Mouse (Mus musculus): Measurements from ENCODE around the gene Atpif1. TPM values are rescaled to one million over a fixed set of nuclear protein-coding genes. Genes with fewer than 3 reads are reported as not detected.

Atpif1 gene
- polyA plus RNA-seq, 1 experiment from 2014 or later: 1,299 TPM

- no peak overlapping the region for H3K9ac ChIP-seq
- H3K27me3 ChIP-seq: no peaks in the 10 kb centered on the region
- H3K4me1 ChIP-seq: peaks cover 12% of the 10 kb centered on the region
- no peak overlapping the region for H3K4me3 ChIP-seq
- no peaks in the 10 kb centered on the region for H3K9me3 ChIP-seq (replicated peaks)
- no peak overlapping the region for H3K27ac ChIP-seq
- H3K36me3 ChIP-seq (ENCODE audit: poor library complexity, severe bottlenecking): no peaks in the 10 kb centered on the region
- H3K4me2 ChIP-seq: no peak overlapping the region
- 89% methylated on average over 3 of the region's 3 CpGs for WGBS
- ATAC-seq: no peak
Measured at GRCm38 (mm10) chr4:132519188-132519587, 14.3 kb downstream of the Atpif1 start.

DNA sequence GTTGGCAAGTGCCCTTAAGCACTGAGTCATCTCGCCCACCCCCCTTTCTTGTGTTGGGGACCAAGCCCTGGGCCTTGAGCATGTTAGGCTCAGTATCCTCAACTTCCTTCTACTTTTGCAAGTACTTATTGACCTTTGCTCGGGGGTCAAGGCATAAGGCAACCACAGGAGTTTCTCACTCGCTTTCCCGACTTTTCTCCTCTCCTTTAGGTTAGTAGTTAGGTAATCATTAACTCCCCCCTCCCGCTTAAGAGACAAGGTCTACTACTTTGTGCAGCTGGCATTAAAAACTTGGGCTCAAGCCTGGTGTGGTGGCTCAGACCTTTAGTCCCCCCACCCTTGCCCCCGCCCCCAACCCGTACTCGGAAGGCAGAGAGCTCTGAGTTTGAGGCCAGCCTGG is 15.4 kb downstream of the Atpif1 start:
- WGBS: 86% methylated on average over 8 of the region's 8 CpGs
- Histone ChIP-seq H3K27ac (no peak overlapping the region), H3K4me3 (no peak overlapping the region), H3K27me3 (peaks cover 4% of the 10 kb centered on the region; the same call in 1 of the 2 replicates), H3K9ac (no peak overlapping the region), H3K4me1 (peaks cover 12% of the 10 kb centered on the region), H3K9me3 (replicated peaks) (no peaks in the 10 kb centered on the region), H3K36me3 (ENCODE audit: poor library complexity, severe bottlenecking) (no peaks in the 10 kb centered on the region), H3K4me2 (no peak overlapping the region)
- ATAC-seq: no peak

DNA sequence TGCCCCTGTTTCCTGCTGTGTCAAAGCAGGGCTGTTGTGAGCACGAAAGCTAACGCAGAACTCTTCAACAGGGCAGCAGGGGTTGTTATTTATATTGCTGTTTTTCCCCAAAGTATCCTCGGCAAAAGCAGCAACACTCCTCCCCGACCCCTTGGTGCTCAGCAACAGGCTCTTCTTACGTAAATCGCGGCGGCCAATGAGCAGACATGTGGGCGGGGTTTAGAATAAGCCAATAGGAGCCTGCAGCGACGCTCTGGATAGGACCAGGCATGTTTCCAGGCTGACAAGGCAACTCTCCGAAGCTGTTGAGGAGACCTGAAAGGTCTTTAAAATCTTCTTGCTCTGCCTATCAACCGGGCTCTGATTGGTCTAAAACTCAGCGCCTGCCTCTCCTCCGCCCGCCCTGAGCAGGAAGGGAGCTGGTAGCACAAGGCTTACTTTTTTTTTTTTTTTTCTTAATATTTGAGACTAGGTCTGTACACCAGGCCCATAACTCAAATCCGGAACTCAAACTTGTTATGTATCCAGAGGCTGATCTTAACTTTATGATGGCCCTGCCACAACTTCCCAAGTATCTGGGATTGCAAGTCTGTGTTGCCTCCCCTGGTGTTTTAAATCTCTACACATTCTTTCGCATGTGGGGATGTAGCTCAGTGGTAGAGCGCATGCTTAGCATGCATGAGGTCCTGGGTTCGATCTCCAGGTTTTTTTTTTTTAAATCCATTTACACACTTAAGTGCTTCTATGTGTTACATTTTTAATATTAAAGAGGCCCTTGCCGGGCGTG is 17.9 kb downstream of the Atpif1 start:
- H3K4me2 ChIP-seq: peak overlapping the region; percentile 97
- H3K27ac ChIP-seq: peak overlapping the region; percentile 48; the same call in 1 of the 2 replicates
- H3K9me3 ChIP-seq (replicated peaks): no peaks in the 10 kb centered on the region
- H3K9ac ChIP-seq: peak overlapping the region; percentile 38; the same call in 1 of the 2 replicates
- peaks cover 4% of the 10 kb centered on the region; the same call in 1 of the 2 replicates for H3K27me3 ChIP-seq
- WGBS: 21% methylated on average over 22 of the region's 22 CpGs
- H3K36me3 ChIP-seq (ENCODE audit: poor library complexity, severe bottlenecking): no peaks in the 10 kb centered on the region
- peak overlapping the region; percentile 48 for H3K4me3 ChIP-seq
- peaks cover 12% of the 10 kb centered on the region for H3K4me1 ChIP-seq
- peak; percentile 94 for ATAC-seq

- WGBS: under 1% methylated on average over 21 of the region's 21 CpGs
- H3K27me3 ChIP-seq: peaks cover 4% of the 10 kb centered on the region; the same call in 1 of the 2 replicates
- no peaks in the 10 kb centered on the region for H3K36me3 ChIP-seq (ENCODE audit: poor library complexity, severe bottlenecking)
- no peaks in the 10 kb centered on the region for H3K9me3 ChIP-seq (replicated peaks)
- ATAC-seq: 0 out of 2 replicates have a peak, but pooled peaks have one; percentile 20
- peak overlapping the region; percentile 97 for H3K4me2 ChIP-seq
- H3K4me1 ChIP-seq: peaks cover 12% of the 10 kb centered on the region
- 0 out of 2 replicates have a peak overlapping the region, but pooled peaks have one; percentile 1 for H3K27ac ChIP-seq
- peak overlapping the region; percentile 38; the same call in 1 of the 2 replicates for H3K9ac ChIP-seq
- peak overlapping the region; percentile 48 for H3K4me3 ChIP-seq
Measured at GRCm38 (mm10) chr4:132514555-132515135, 18.8 kb downstream of the Atpif1 start.

GRCm38 (mm10) chr4:132513395-132514273 is 19.8 kb downstream of the Atpif1 start:
- no peak overlapping the region for H3K9ac ChIP-seq
- 31% methylated on average over 14 of the region's 14 CpGs for WGBS
- ATAC-seq: no peak
- H3K4me1 ChIP-seq: peaks cover 21% of the 10 kb centered on the region
- peaks cover 4% of the 10 kb centered on the region; the same call in 1 of the 2 replicates for H3K27me3 ChIP-seq
- H3K36me3 ChIP-seq (ENCODE audit: poor library complexity, severe bottlenecking): no peaks in the 10 kb centered on the region
- H3K4me3 ChIP-seq: no peak overlapping the region
- no peak overlapping the region for H3K27ac ChIP-seq
- H3K4me2 ChIP-seq: peak overlapping the region; percentile 97; the same call in 1 of the 2 replicates
- H3K9me3 ChIP-seq (replicated peaks): no peaks in the 10 kb centered on the region

DNA sequence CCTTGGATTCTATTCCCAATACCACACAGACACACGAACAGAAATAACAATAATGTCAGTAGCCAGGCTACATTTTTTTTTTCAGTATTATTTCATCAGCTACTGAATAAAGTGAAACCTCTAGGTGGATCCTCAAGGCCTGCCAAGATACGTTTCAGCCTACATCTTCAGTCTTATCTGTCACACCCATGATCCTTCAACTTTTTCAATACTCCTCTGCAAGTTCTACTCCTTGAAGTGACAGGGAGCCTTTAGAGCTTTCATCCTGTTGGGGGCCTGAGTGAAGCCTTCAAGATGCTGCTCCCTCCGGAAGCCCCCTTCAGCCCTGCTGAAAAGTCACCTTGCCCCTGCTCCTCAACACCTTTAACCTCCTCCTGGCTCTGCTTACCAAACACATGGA is 21.4 kb downstream of the Atpif1 start:
- Histone ChIP-seq H3K27ac (no peak overlapping the region), H3K36me3 (ENCODE audit: poor library complexity, severe bottlenecking) (no peaks in the 10 kb centered on the region), H3K9me3 (replicated peaks) (no peaks in the 10 kb centered on the region), H3K9ac (no peak overlapping the region), H3K4me3 (no peak overlapping the region), H3K4me2 (no peak overlapping the region), H3K27me3 (peaks cover 4% of the 10 kb centered on the region; the same call in 1 of the 2 replicates), H3K4me1 (peaks cover 21% of the 10 kb centered on the region)
- no peak for ATAC-seq
- WGBS: 82% methylated on average over 3 of the region's 3 CpGs

- no peaks in the 10 kb centered on the region for H3K9me3 ChIP-seq (replicated peaks)
- H3K4me3 ChIP-seq: peak within 1 kb of the TSS; percentile 79
- WGBS: 2% methylated on average over 32 of the region's 32 CpGs
- H3K9ac ChIP-seq: peak within 1 kb of the TSS; percentile 76
- peak; percentile 97 for ATAC-seq
- peak within 1 kb of the TSS; percentile 46 for H3K27ac ChIP-seq
- H3K27me3 ChIP-seq: peaks cover 4% of the 10 kb centered on the region; the same call in 1 of the 2 replicates
- H3K4me2 ChIP-seq: peak within 1 kb of the TSS; percentile 92
- no peaks in the 10 kb centered on the region for H3K36me3 ChIP-seq (ENCODE audit: poor library complexity, severe bottlenecking)
- peaks cover 17% of the 10 kb centered on the region for H3K4me1 ChIP-seq
Measured at GRCm38 (mm10) chr4:132510352-132510798, 23.1 kb downstream of the Atpif1 start, which contains the start of gene Sesn2. TSS of gene Sesn2 (minus strand) at chr4:132510501.

- H3K36me3 ChIP-seq (ENCODE audit: poor library complexity, severe bottlenecking): no peaks in the 10 kb centered on the region
Measured at GRCm38 (mm10) chr4:132509621-132510296, 23.7 kb downstream of the Atpif1 start.

DNA sequence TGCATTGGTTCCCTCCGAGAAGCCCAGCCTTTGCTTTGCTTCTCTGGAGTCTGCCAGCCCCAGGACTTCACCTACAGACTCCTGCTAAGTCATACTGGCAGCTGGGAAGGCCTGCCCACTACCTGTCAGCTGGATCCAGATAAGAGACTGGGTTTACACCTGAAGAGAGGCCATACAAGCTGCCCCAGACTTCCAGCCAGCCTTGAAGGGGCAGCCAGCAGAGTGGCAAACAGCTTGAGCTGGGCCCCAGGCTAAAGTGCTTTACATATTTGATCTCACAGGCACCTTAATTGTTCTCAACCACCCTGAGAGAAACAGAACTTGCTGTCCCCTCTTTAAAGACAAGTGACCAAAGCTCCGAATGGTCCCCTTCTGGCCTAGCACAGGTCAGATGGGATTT is 26.2 kb downstream of the Atpif1 start:
- no peaks in the 10 kb centered on the region; the same call in 1 of the 2 replicates for H3K27me3 ChIP-seq
- no peaks in the 10 kb centered on the region for H3K36me3 ChIP-seq (ENCODE audit: poor library complexity, severe bottlenecking)
- no peak overlapping the region for H3K4me2 ChIP-seq
- peak overlapping the region; percentile 26 for H3K9ac ChIP-seq
- 28% methylated on average over 2 of the region's 2 CpGs for WGBS
- H3K9me3 ChIP-seq (replicated peaks): no peaks in the 10 kb centered on the region
- peaks cover 9% of the 10 kb centered on the region for H3K4me1 ChIP-seq
- H3K4me3 ChIP-seq: no peak overlapping the region
- H3K27ac ChIP-seq: no peak overlapping the region
- ATAC-seq: no peak

More at GRCm38 (mm10) chr4:132509621-132510296, 23.7 kb downstream of the Atpif1 start:
- Histone ChIP-seq H3K4me2 (peak overlapping the region; percentile 92), H3K4me3 (peak overlapping the region; percentile 79), H3K4me1 (peaks cover 14% of the 10 kb centered on the region), H3K27me3 (peaks cover 4% of the 10 kb centered on the region; the same call in 1 of the 2 replicates), H3K9me3 (replicated peaks) (no peaks in the 10 kb centered on the region), H3K9ac (peak overlapping the region; percentile 76), H3K27ac (peak overlapping the region; percentile 46)
- peak; percentile 71 for ATAC-seq
- under 1% methylated on average over 51 of the region's 52 CpGs for WGBS

- Histone ChIP-seq H3K36me3 (ENCODE audit: poor library complexity, severe bottlenecking) (no peaks in the 10 kb centered on the region), H3K4me3 (no peak overlapping the region), H3K9ac (no peak overlapping the region), H3K4me2 (no peak overlapping the region), H3K27me3 (no peaks in the 10 kb centered on the region; the same call in 1 of the 2 replicates), H3K9me3 (replicated peaks) (no peaks in the 10 kb centered on the region), H3K27ac (no peak overlapping the region), H3K4me1 (peaks cover 9% of the 10 kb centered on the region)
- ATAC-seq: no peak
- WGBS: 75% methylated on average over 6 of the region's 6 CpGs
Measured at GRCm38 (mm10) chr4:132506250-132506649, 27.2 kb downstream of the Atpif1 start.

GRCm38 (mm10) chr4:132505800-132506199 is 27.7 kb downstream of the Atpif1 start:
- ATAC-seq: no peak
- WGBS: 23% methylated on average over 10 of the region's 10 CpGs
- no peak overlapping the region for H3K9ac ChIP-seq
- peaks cover 9% of the 10 kb centered on the region for H3K4me1 ChIP-seq
- no peak overlapping the region for H3K4me2 ChIP-seq
- H3K27ac ChIP-seq: no peak overlapping the region
- H3K9me3 ChIP-seq (replicated peaks): no peaks in the 10 kb centered on the region
- H3K4me3 ChIP-seq: no peak overlapping the region
- no peaks in the 10 kb centered on the region for H3K36me3 ChIP-seq (ENCODE audit: poor library complexity, severe bottlenecking)
- no peaks in the 10 kb centered on the region; the same call in 1 of the 2 replicates for H3K27me3 ChIP-seq

Data from forebrain, embryonic 13.5 days (tissue).